18 mouse cellular contexts compared by ENCODE assay signal in the genomic region with DNA sequence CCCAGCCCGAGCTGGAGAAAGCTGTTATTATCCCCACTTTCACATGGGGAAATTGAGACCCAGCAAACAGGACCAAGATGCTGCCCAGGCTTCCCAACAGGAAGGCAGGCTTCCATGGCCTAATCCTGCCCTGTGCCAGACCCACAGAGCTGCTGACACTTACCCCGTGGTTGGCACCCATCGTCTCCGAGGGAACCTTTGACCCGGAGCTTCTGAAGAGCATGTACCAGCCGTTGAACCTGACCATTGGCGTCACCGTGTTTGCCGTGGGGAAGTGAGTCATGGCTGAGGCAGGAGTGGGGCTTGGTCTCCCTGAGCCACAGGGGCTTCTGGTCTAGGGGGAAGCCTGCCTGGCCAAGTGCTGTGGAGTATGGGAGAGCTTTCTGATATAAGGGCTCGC. TPM values are rescaled to one million over a fixed set of nuclear protein-coding genes. Genes with fewer than 3 reads are reported as not detected.
DNase-seq lines count a peak whose midpoint lies in the region.
"Had no signal": no experiment of that assay in that cellular context is flagged by ENCODE, and none has a peak within 500 bp of the region (broad histone marks: within the 10 kb centered on the region; RNA-seq: fewer than 3 reads in every experiment).

No protein-coding gene starts in this region.

- intact Hi-C loops in heart, postnatal 10 days (cut with DNase I), result no loop called here

- DNase-seq in cerebellum, adult 9-11 months, result peak; percentile 1
- DNase-seq in cerebellum, adult 18-20 months, result no peak
- peak; percentile 82 for DNase-seq in heart, adult 11 months
- DNase-seq in heart, postnatal 10 days, result no peak
- DNase-seq in kidney, adult 9 months, result peak; percentile 53
- DNase-seq in kidney, adult 18-20 months, result no peak
- DNase-seq in urinary bladder, postnatal 4 days (ENCODE audit: low spot score in 2 of 2), result peak; percentile 15 to 56
- DNase-seq in urinary bladder, postnatal 36 days (ENCODE audit: low spot score in 2 of 2), result no peak
- DNase-seq: adrenal gland, postnatal 10 days; cerebellum, adult 11 months; cerebellum, adult 8-10 months; cerebellum, postnatal 36 days; embryo, embryonic 11 days; gastrocnemius, postnatal 10 days; heart, adult 2 months; heart, postnatal 36 days had no signal

RNA-seq across cellular contexts. Expression of a gene that starts 2.9 kb away (rescaled TPM):
- 1 to 10 TPM; 1.7 to 2.8 TPM for total RNA-seq in heart, postnatal 10 days (2021)
- total RNA-seq: hindbrain, postnatal 0 days had no signal

RNA-seq across cellular contexts. Expression of a gene that starts 6.3 kb away (rescaled TPM):
- total RNA-seq in heart, postnatal 10 days (2021), result 1 to 10 TPM; 2.5 to 2.8 TPM

RNA-seq across cellular contexts. Expression of a gene that starts 9.9 kb away (rescaled TPM):
- total RNA-seq in heart, postnatal 10 days (2021), result 10 to 100 TPM; 20.6 to 26.6 TPM

RNA-seq across cellular contexts. Expression of a gene that starts 35.1 kb away (rescaled TPM):
- 10 to 100 TPM; 45.1 to 48.3 TPM for total RNA-seq in heart, postnatal 10 days (2021)

RNA-seq across cellular contexts. Expression of a gene that starts 36.9 kb away (rescaled TPM):
- total RNA-seq in heart, postnatal 10 days (2021), result under 1 TPM in 1 of 2 experiments, not detected in 1; 0.34 TPM
- total RNA-seq: gastrocnemius, adult 18-20 months; heart, adult 2 months; heart, postnatal 36 days had no signal

Comparison
In these comparisons a context has a peak if more than half of its experiments do, and no peak if none do; other contexts are left out.
1. DNase-seq: peak in cerebellum, adult 9-11 months (single experiment), heart, adult 11 months (single experiment), kidney, adult 9 months (single experiment) and urinary bladder, postnatal 4 days (2 of 2); none in cerebellum, adult 18-20 months (0 of 2), heart, postnatal 10 days (0 of 2), kidney, adult 18-20 months (single experiment) and urinary bladder, postnatal 36 days (0 of 2).